Mouse (Mus musculus) heart, postnatal 0 days (tissue): ENCODE data around the gene Cabp7.

Experiments used
- CTCF ChIP-seq: IDR thresholded peaks from 2 replicates; pipeline ENCODE4 v1.5.1; 2016; ENCODE audit warnings: antibody characterized with exemption, control low read depth, low read depth
- EP300 ChIP-seq: IDR thresholded peaks from 2 replicates; pipeline ENCODE4 v1.6.1; 2016; ENCODE audit warnings: antibody characterized with exemption, low read depth

- TF ChIP-seq CTCF (no peak), EP300 (no peak)
Observed at GRCm38 (mm10) chr11:4780927-4781326, 34.3 kb upstream of the Cabp7 start.
